8 mouse cellular contexts compared by ENCODE assay signal in genomic region chr12:51593229-51594029, GRCm38 (mm10). TPM values are rescaled to one million over a fixed set of nuclear protein-coding genes. Genes with fewer than 3 reads are reported as not detected.
DNase-seq lines count a peak whose midpoint lies in the region; ATAC-seq and TF ChIP-seq lines count a peak whose summit lies in the region.

Gene Coch (plus strand): TSS chr12:51593341.

- H3K4me3 ChIP-seq in layer of hippocampus, adult 2 months: peak within 1 kb of the TSS; percentile 52
- peak within 1 kb of the TSS; percentile 63 for H3K4me3 ChIP-seq in limb, embryonic 12.5 days (replicated peaks)
- peak within 1 kb of the TSS; percentile 62 for H3K4me3 ChIP-seq in neural tube, embryonic 12.5 days

- peaks cover 11% of the 10 kb centered on the region for H3K27me3 ChIP-seq in Patski
- peaks cover 57% of the 10 kb centered on the region for H3K27me3 ChIP-seq in limb, embryonic 12.5 days
- peaks cover 40% of the 10 kb centered on the region for H3K27me3 ChIP-seq in neural tube, embryonic 12.5 days (replicated peaks)

- peak; percentile 32 for ATAC-seq in Patski
- ATAC-seq in hematopoietic stem cell, adult 5-6 weeks (replicated peaks in 1 of 2; ENCODE audit: insufficient read depth in 1 of 2, low FRiP score in 2 of 2, low TSS enrichment in 1 of 2, low read depth in 1 of 2, poor library complexity in 2 of 2, severe bottlenecking in 2 of 2): peak; percentile 10 to 30; a peak in 3 of 4 replicates
- ATAC-seq in limb, embryonic 12.5 days (ENCODE audit: insufficient number of reproducible peaks, insufficient read depth, low FRiP score, low TSS enrichment, low read depth): peak; percentile 52; the same call in 1 of the 2 replicates
- ATAC-seq in neural tube, embryonic 12.5 days (ENCODE audit: low FRiP score, low read depth): peak; percentile 86

- CTCF ChIA-PET in Patski (lab: Charles Lee): no interaction called here

- no peaks in the 10 kb centered on the region for H3K36me3 ChIP-seq in limb, embryonic 12.5 days
- H3K36me3 ChIP-seq in neural tube, embryonic 12.5 days: no peaks in the 10 kb centered on the region

- POLR2A ChIA-PET in Patski (lab: Charles Lee): no interaction called here

- in situ Hi-C loops in Patski (cut with MboI; ENCODE audit: low pct_unique_long_range_greater_than_20kb): no loop called here

- H3K9me3 ChIP-seq in limb, embryonic 12.5 days: no peaks in the 10 kb centered on the region
- no peaks in the 10 kb centered on the region for H3K9me3 ChIP-seq in neural tube, embryonic 12.5 days

- WGBS in limb, embryonic 12.5 days: under 1% methylated on average over 77 of the region's 79 CpGs
- WGBS in neural tube, embryonic 12.5 days: under 1% methylated on average over 77 of the region's 79 CpGs

- DNase-seq in layer of hippocampus, adult 2 months (ENCODE audit: low spot score in 2 of 2): no peak
- no peak for DNase-seq in layer of hippocampus, adult 9-11 months
- DNase-seq in Patski (ENCODE audit: low read depth, low spot score) (no peak), MN1 (ENCODE audit: low spot score) (no peak)
- DNase-seq in embryo, embryonic 9.5 days (ENCODE audit: extremely low spot score): peak; percentile 65

- peak within 1 kb of the TSS; percentile 58 for H3K9ac ChIP-seq in limb, embryonic 12.5 days (replicated peaks)
- H3K9ac ChIP-seq in neural tube, embryonic 12.5 days: peak within 1 kb of the TSS; percentile 54

- H3K4me2 ChIP-seq in limb, embryonic 12.5 days: peak within 1 kb of the TSS; percentile 99
- peak within 1 kb of the TSS; percentile 98 for H3K4me2 ChIP-seq in neural tube, embryonic 12.5 days (replicated peaks)

- TF ChIP-seq CTCF in layer of hippocampus, adult 2 months (conservative IDR thresholded peaks at IDR 0.05): no peak
- no peak for TF ChIP-seq CTCF in Patski (IDR thresholded peaks at IDR 0.05)

- no peak within 1 kb of the TSS for H3K27ac ChIP-seq in layer of hippocampus, adult 2 months
- H3K27ac ChIP-seq in limb, embryonic 12.5 days: no peak within 1 kb of the TSS
- no peak within 1 kb of the TSS for H3K27ac ChIP-seq in neural tube, embryonic 12.5 days

- peaks cover 15% of the 10 kb centered on the region for H3K4me1 ChIP-seq in limb, embryonic 12.5 days (replicated peaks)
- H3K4me1 ChIP-seq in neural tube, embryonic 12.5 days: peaks cover 11% of the 10 kb centered on the region

RNA-seq across cellular contexts. Expression of gene Coch, which starts in this region (rescaled TPM):
- total RNA-seq in layer of hippocampus, adult 2 months (2021): 1 to 10 TPM; 3.7 to 4.0 TPM
- 0.03 TPM for polyA plus RNA-seq in Patski (2021)
- 0.44 TPM in 1 of 2 replicates, not detected in the other for total RNA-seq in hematopoietic stem cell, adult 5-6 weeks (2017)
- polyA plus RNA-seq in limb, embryonic 12.5 days (2016; fragmentation: Nextera tagmentation; extraction: Ambion mirVana): 1.4 TPM in 2 replicates
- polyA plus RNA-seq in neural tube, embryonic 12.5 days (2016; fragmentation: Nextera tagmentation; extraction: Ambion mirVana): 5.5 and 7.5 TPM in 2 replicates

Comparison
In these comparisons a context has a peak if more than half of its experiments do, and no peak if none do; other contexts are left out.
1. Peak in ATAC-seq in Patski; RNA of the gene not detected or under 1 TPM.
2. Peak in ATAC-seq in hematopoietic stem cell, adult 5-6 weeks; RNA of the gene not detected or under 1 TPM.
3. ATAC-seq: peak in every context shown above with its lines; median percentile 86 in neural tube, embryonic 12.5 days; 52 in limb, embryonic 12.5 days; 32 in Patski; 20 in hematopoietic stem cell, adult 5-6 weeks.